Comparison of ENCODE assay signal across 9 mouse cellular contexts in genomic region chr1:30948361-30948949, GRCm38 (mm10). TPM values are rescaled to one million over a fixed set of nuclear protein-coding genes. Genes with fewer than 3 reads are reported as not detected.
DNase-seq lines count a peak whose midpoint lies in the region; ATAC-seq and TF ChIP-seq lines count a peak whose summit lies in the region.
"Had no signal": no experiment of that assay in that cellular context is flagged by ENCODE, and none has a peak within 500 bp of the region (broad histone marks: within the 10 kb centered on the region; RNA-seq: fewer than 3 reads in every experiment).

No protein-coding gene starts in this region.

- under 1% methylated on average over 16 of the region's 16 CpGs for WGBS in forebrain, embryonic 10.5 days
- 2% methylated on average over 16 of the region's 16 CpGs for WGBS in intestine, embryonic 14.5 days
- WGBS in liver, embryonic 14.5 days (ENCODE audit: insufficient replicate concordance) = under 1% methylated on average over 16 of the region's 16 CpGs
- WGBS in neural tube, embryonic 12.5 days = 1% methylated on average over 16 of the region's 16 CpGs

- peak overlapping the region; percentile 91 for H3K4me3 ChIP-seq in forebrain, embryonic 10.5 days
- peak overlapping the region; percentile 88 for H3K4me3 ChIP-seq in intestine, embryonic 14.5 days (ENCODE audit: low read depth, low read length)
- peak overlapping the region; percentile 89 to 90 for H3K4me3 ChIP-seq in liver, embryonic 14.5 days (ENCODE audit: insufficient read depth in 1 of 2, low read depth in 2 of 2, low read length in 2 of 2)
- H3K4me3 ChIP-seq in neural tube, embryonic 12.5 days = peak overlapping the region; percentile 94

- H3K4me2 ChIP-seq in intestine, embryonic 14.5 days (ENCODE audit: low read length) = peak overlapping the region; percentile 62
- H3K4me2 ChIP-seq in liver, embryonic 14.5 days (ENCODE audit: low read depth) = peak overlapping the region; percentile 82
- peak overlapping the region; percentile 61 for H3K4me2 ChIP-seq in neural tube, embryonic 12.5 days (replicated peaks)

- ATAC-seq in intestine, embryonic 14.5 days (replicated peaks; ENCODE audit: low FRiP score, low TSS enrichment, low read depth) = no peak
- ATAC-seq in liver, embryonic 14.5 days (ENCODE audit: insufficient read depth) = no peak
- no peak for ATAC-seq in neural tube, embryonic 12.5 days (ENCODE audit: low FRiP score, low read depth)

- TF ChIP-seq CTCF in liver, embryonic 14.5 days (IDR thresholded peaks at IDR 0.05; ENCODE audit: low read depth) = peak; percentile 42; the same call in 1 of the 2 replicates

- no peak for TF ChIP-seq EP300 in liver, embryonic 14.5 days (IDR thresholded peaks at IDR 0.05; ENCODE audit: low read depth)

- peaks cover 24% of the 10 kb centered on the region for H3K4me1 ChIP-seq in forebrain, embryonic 10.5 days
- peaks cover 4% of the 10 kb centered on the region for H3K4me1 ChIP-seq in intestine, embryonic 14.5 days (replicated peaks; ENCODE audit: control insufficient read depth, insufficient read depth, low read length)
- H3K4me1 ChIP-seq in liver, embryonic 14.5 days (replicated peaks; ENCODE audit: control insufficient read depth in 2 of 2, insufficient read depth in 2 of 2, low read length in 1 of 2) = peaks cover 5% of the 10 kb centered on the region in 2 experiments
- peaks cover 10% of the 10 kb centered on the region for H3K4me1 ChIP-seq in neural tube, embryonic 12.5 days

- peak overlapping the region; percentile 99 for H3K27ac ChIP-seq in forebrain, embryonic 10.5 days
- H3K27ac ChIP-seq in intestine, embryonic 14.5 days (ENCODE audit: low read depth) = peak overlapping the region; percentile 99
- peak overlapping the region; percentile 85 for H3K27ac ChIP-seq in liver, embryonic 14.5 days
- peak overlapping the region; percentile 94 for H3K27ac ChIP-seq in neural tube, embryonic 12.5 days

- DNase-seq in right cerebral cortex, postnatal 14 days = peak; percentile 18
- DNase-seq in right cerebral cortex, adult 18-20 months = no peak
- DNase-seq in brain, adult 2 months (ENCODE audit: low read depth, low spot score) = peak; percentile 61
- peak; percentile 41 for DNase-seq in forebrain, embryonic 10.5 days (ENCODE audit: extremely low spot score, low spot score)
- peak; percentile 68 for DNase-seq in intestine, embryonic 14.5 days (ENCODE audit: low spot score)
- DNase-seq in liver, embryonic 14.5 days (ENCODE audit: low read depth in 3 of 3, low spot score in 3 of 3) = peak in 1 of 3 experiments; percentile 53
- DNase-seq in urinary bladder, postnatal 4 days (ENCODE audit: low spot score in 2 of 2) = no peak

- peak overlapping the region; percentile 95 for H3K9ac ChIP-seq in intestine, embryonic 14.5 days (ENCODE audit: low read length)
- peak overlapping the region; percentile 98 for H3K9ac ChIP-seq in liver, embryonic 14.5 days (replicated peaks)
- peak overlapping the region; percentile 97 for H3K9ac ChIP-seq in neural tube, embryonic 12.5 days

- no peaks in the 10 kb centered on the region for H3K27me3 ChIP-seq in forebrain, embryonic 10.5 days (ENCODE audit: poor library complexity, severe bottlenecking)
- no peaks in the 10 kb centered on the region for H3K27me3 ChIP-seq in intestine, embryonic 14.5 days (replicated peaks; ENCODE audit: control insufficient read depth, insufficient read depth, low read length)
- no peaks in the 10 kb centered on the region for H3K27me3 ChIP-seq in liver, embryonic 14.5 days (ENCODE audit: control insufficient read depth, insufficient read depth, low read length)
- H3K27me3 ChIP-seq in neural tube, embryonic 12.5 days (replicated peaks) = no peaks in the 10 kb centered on the region

- no peaks in the 10 kb centered on the region for H3K9me3 ChIP-seq in forebrain, embryonic 10.5 days
- no peaks in the 10 kb centered on the region for H3K9me3 ChIP-seq in intestine, embryonic 14.5 days (ENCODE audit: control insufficient read depth, low read length)
- H3K9me3 ChIP-seq in liver, embryonic 14.5 days (ENCODE audit: control insufficient read depth, low read length) = no peaks in the 10 kb centered on the region
- no peaks in the 10 kb centered on the region for H3K9me3 ChIP-seq in neural tube, embryonic 12.5 days

- H3K36me3 ChIP-seq in forebrain, embryonic 10.5 days (replicated peaks) = peaks cover 24% of the 10 kb centered on the region
- H3K36me3 ChIP-seq in intestine, embryonic 14.5 days (ENCODE audit: control insufficient read depth, insufficient read depth, low read length) = peaks cover 24% of the 10 kb centered on the region
- peaks cover 20% of the 10 kb centered on the region for H3K36me3 ChIP-seq in liver, embryonic 14.5 days (replicated peaks; ENCODE audit: control insufficient read depth, insufficient read depth, low read depth)
- peaks cover 21% of the 10 kb centered on the region for H3K36me3 ChIP-seq in neural tube, embryonic 12.5 days

RNA-seq across cellular contexts. Expression of gene AC153137.1, which starts 29.3 kb away (rescaled TPM):
- polyA plus RNA-seq in forebrain, embryonic 10.5 days (2016; fragmentation: Nextera tagmentation; extraction: Ambion mirVana) = not detected in 2 replicates
- not detected in 2 replicates for polyA plus RNA-seq in intestine, embryonic 14.5 days (2014; fragmentation: Nextera tagmentation; extraction: Ambion mirVana)
- polyA plus RNA-seq in liver, embryonic 14.5 days (2012; rRNA removed) = not detected in 2 replicates
- polyA plus RNA-seq in liver, embryonic 14.5 days (2014; fragmentation: Nextera tagmentation; extraction: Ambion mirVana) = not detected in 2 replicates
- polyA plus RNA-seq in neural tube, embryonic 12.5 days (2016; fragmentation: Nextera tagmentation; extraction: Ambion mirVana) = not detected in 2 replicates
- polyA plus RNA-seq: large intestine, adult 2 months had no signal

Comparison
In these comparisons a context has a peak if more than half of its experiments do, and no peak if none do; other contexts are left out.
1. DNase-seq: peak in right cerebral cortex, postnatal 14 days (single experiment), brain, adult 2 months (single experiment), forebrain, embryonic 10.5 days (single experiment) and intestine, embryonic 14.5 days (single experiment); none in right cerebral cortex, adult 18-20 months (single experiment) and urinary bladder, postnatal 4 days (0 of 2).
2. Peak in every context shown above with its lines, with median percentiles within 50 percentile points of each other: H3K27ac ChIP-seq, H3K4me3 ChIP-seq, H3K4me2 ChIP-seq and H3K9ac ChIP-seq.